Mouse (Mus musculus) intestine, embryonic 14.5 days (tissue): ENCODE data around the gene Traf1. TPM values are rescaled to one million over a fixed set of nuclear protein-coding genes. Genes with fewer than 3 reads are reported as not detected.
A peak's percentile ranks its signal among the peaks of the same experiment; 100 is the strongest.

ENCODE experiments used
- ATAC-seq: fragments of 200-750 bp; cut with Nextera tagmentation; replicated peaks from 2 replicates; pipeline ENCODE4 v1.8.0; 2017; ENCODE audit warnings: low read depth, moderate number of reproducible peaks, moderate TSS enrichment, moderate library complexity; ENCODE audit not compliant: low FRiP score, low TSS enrichment
- DNase-seq: peaks from one replicate; pipeline ENCODE4 v3.0.0-alpha.2; 2018; ENCODE audit warnings: low spot score
- H3K27ac ChIP-seq: fragments of 300-500 bp; sonication (generic); 2 replicates; pipeline ENCODE4 v1.5.1; 2014; ENCODE audit warnings: low read depth, mild to moderate bottlenecking, control low read depth
- H3K27me3 ChIP-seq: fragments of 300-500 bp; sonication (generic); replicated peaks from 2 replicates; pipeline ENCODE4 v1.6.1; 2014; ENCODE audit warnings: low read length, control low read depth; ENCODE audit not compliant: control insufficient read depth, insufficient read depth
- H3K36me3 ChIP-seq: fragments of 300-500 bp; sonication (generic); 2 replicates; pipeline ENCODE4 v1.6.1; 2014; ENCODE audit warnings: low read length, control low read depth; ENCODE audit not compliant: control insufficient read depth, insufficient read depth
- H3K4me1 ChIP-seq: fragments of 300-500 bp; sonication (generic); replicated peaks from 2 replicates; pipeline ENCODE4 v1.6.1; 2014; ENCODE audit warnings: low read length, control low read depth, mixed read lengths; ENCODE audit not compliant: control insufficient read depth, insufficient read depth
- H3K4me2 ChIP-seq: fragments of 300-500 bp; sonication (generic); 2 replicates; pipeline ENCODE4 v1.6.1; 2014; ENCODE audit warnings: low read length
- H3K4me3 ChIP-seq: fragments of 300-500 bp; sonication (generic); 2 replicates; pipeline ENCODE4 v1.5.1; 2014; ENCODE audit warnings: low read depth, low read length, control low read depth, mixed read lengths
- H3K9ac ChIP-seq: fragments of 300-500 bp; sonication (generic); 2 replicates; pipeline ENCODE4 v1.6.1; 2014; ENCODE audit warnings: mild to moderate bottlenecking, low read length
- H3K9me3 ChIP-seq: fragments of 300-500 bp; sonication (generic); 2 replicates; pipeline ENCODE4 v1.6.1; 2016; ENCODE audit warnings: low read length, control low read depth; ENCODE audit not compliant: control insufficient read depth
- WGBS: fragments of 180-500 bp; shearing (Covaris S2); extraction: QIAGEN DNeasy Blood & Tissue Kit; methylation state at CpG from one replicate; pipeline ENCODE4 v1.1.7; 2014; 5-methylcytosine and 5-hydroxymethylcytosine counted together
- polyA plus RNA-seq: library from polyadenylated mRNA; unstranded; fragments of >200 nt; fragmentation: Nextera tagmentation; extraction: Ambion mirVana; gene quantifications from 2 replicates; pipeline ENCODE4 v1.2.1, GENCODE M21; 2014

Traf1 gene
- polyA plus RNA-seq, 1 experiment from 2014 or later, result 1.7 TPM

- DNase-seq, result no peak
- Histone ChIP-seq H3K4me2 (no peak overlapping the region), H3K4me3 (no peak overlapping the region), H3K27ac (no peak overlapping the region), H3K4me1 (peaks cover 18% of the 10 kb centered on the region), H3K9ac (no peak overlapping the region), H3K36me3 (no peaks in the 10 kb centered on the region), H3K27me3 (no peaks in the 10 kb centered on the region), H3K9me3 (no peaks in the 10 kb centered on the region)
- ATAC-seq, result no peak
- WGBS, result 78% methylated on average over 13 of the region's 13 CpGs
These were observed 1.9 kb upstream of the Traf1 start for GRCm38 (mm10) chr2:34963371-34963956.

GRCm38 (mm10) chr2:34962893-34963292, 1.3 kb upstream of the Traf1 start:
- Histone ChIP-seq H3K27ac (no peak overlapping the region), H3K9me3 (no peaks in the 10 kb centered on the region), H3K36me3 (no peaks in the 10 kb centered on the region), H3K27me3 (no peaks in the 10 kb centered on the region), H3K4me1 (peaks cover 18% of the 10 kb centered on the region), H3K9ac (no peak overlapping the region), H3K4me3 (no peak overlapping the region), H3K4me2 (no peak overlapping the region)
- 84% methylated on average over 9 of the region's 9 CpGs for WGBS
- no peak for ATAC-seq
- no peak for DNase-seq

GRCm38 (mm10) chr2:34962211-34962610, 639 bp upstream of the Traf1 start:
- Histone ChIP-seq H3K36me3 (no peaks in the 10 kb centered on the region), H3K9ac (no peak overlapping the region), H3K4me2 (no peak overlapping the region), H3K27me3 (no peaks in the 10 kb centered on the region), H3K4me3 (no peak overlapping the region), H3K27ac (no peak overlapping the region), H3K9me3 (no peaks in the 10 kb centered on the region), H3K4me1 (peaks cover 18% of the 10 kb centered on the region)
- 61% methylated on average over 2 of the region's 2 CpGs for WGBS
- ATAC-seq (no peak), DNase-seq (no peak)

GRCm38 (mm10) chr2:34960966-34961365, 606 bp downstream of the Traf1 start:
- peaks cover 18% of the 10 kb centered on the region for H3K4me1 ChIP-seq
- ATAC-seq, result no peak
- no peak for DNase-seq
- peak overlapping the region; percentile 20; the same call in 1 of the 2 replicates for H3K4me3 ChIP-seq
- H3K36me3 ChIP-seq, result no peaks in the 10 kb centered on the region
- H3K27ac ChIP-seq, result no peak overlapping the region
- 66% methylated on average over 6 of the region's 6 CpGs for WGBS
- H3K4me2 ChIP-seq, result peak overlapping the region; percentile 53
- H3K9me3 ChIP-seq, result no peaks in the 10 kb centered on the region
- no peaks in the 10 kb centered on the region for H3K27me3 ChIP-seq
- no peak overlapping the region for H3K9ac ChIP-seq

GRCm38 (mm10) chr2:34960466-34960865, 1.1 kb downstream of the Traf1 start:
- no peaks in the 10 kb centered on the region for H3K36me3 ChIP-seq
- H3K27me3 ChIP-seq, result no peaks in the 10 kb centered on the region
- no peak overlapping the region for H3K27ac ChIP-seq
- WGBS, result 75% methylated on average over 5 of the region's 5 CpGs
- no peaks in the 10 kb centered on the region for H3K9me3 ChIP-seq
- ATAC-seq (no peak), DNase-seq (no peak)
- H3K4me2 ChIP-seq, result no peak overlapping the region
- H3K4me1 ChIP-seq, result peaks cover 16% of the 10 kb centered on the region
- H3K4me3 ChIP-seq, result no peak overlapping the region
- no peak overlapping the region for H3K9ac ChIP-seq

- no peak overlapping the region for H3K4me2 ChIP-seq
- ATAC-seq (no peak), DNase-seq (no peak)
- no peak overlapping the region for H3K27ac ChIP-seq
- no peaks in the 10 kb centered on the region for H3K27me3 ChIP-seq
- H3K36me3 ChIP-seq, result no peaks in the 10 kb centered on the region
- no peak overlapping the region for H3K9ac ChIP-seq
- 79% methylated on average over 7 of the region's 7 CpGs for WGBS
- no peak overlapping the region for H3K4me3 ChIP-seq
- H3K4me1 ChIP-seq, result peaks cover 13% of the 10 kb centered on the region
- no peaks in the 10 kb centered on the region for H3K9me3 ChIP-seq
These were observed 3.0 kb downstream of the Traf1 start for GRCm38 (mm10) chr2:34958582-34958981.

GRCm38 (mm10) chr2:34958036-34958435, 3.5 kb downstream of the Traf1 start:
- Histone ChIP-seq H3K4me2 (no peak overlapping the region), H3K9ac (no peak overlapping the region)

GRCm38 (mm10) chr2:34957405-34957804, 4.2 kb downstream of the Traf1 start:
- H3K27ac ChIP-seq, result no peak overlapping the region
- peaks cover 13% of the 10 kb centered on the region for H3K4me1 ChIP-seq
- WGBS, result 68% methylated on average over 1 of the region's 1 CpGs
- H3K4me2 ChIP-seq, result no peak overlapping the region
- DNase-seq (no peak), ATAC-seq (no peak)
- no peaks in the 10 kb centered on the region for H3K36me3 ChIP-seq
- H3K27me3 ChIP-seq, result no peaks in the 10 kb centered on the region
- H3K9ac ChIP-seq, result no peak overlapping the region
- H3K4me3 ChIP-seq, result no peak overlapping the region
- H3K9me3 ChIP-seq, result no peaks in the 10 kb centered on the region

More at GRCm38 (mm10) chr2:34958036-34958435, 3.5 kb downstream of the Traf1 start:
- no peaks in the 10 kb centered on the region for H3K9me3 ChIP-seq
- WGBS, result 81% methylated on average over 7 of the region's 7 CpGs
- ATAC-seq (no peak), DNase-seq (no peak)
- no peaks in the 10 kb centered on the region for H3K27me3 ChIP-seq
- H3K4me1 ChIP-seq, result peaks cover 13% of the 10 kb centered on the region
- no peak overlapping the region for H3K4me3 ChIP-seq
- no peak overlapping the region for H3K27ac ChIP-seq
- H3K36me3 ChIP-seq, result no peaks in the 10 kb centered on the region

GRCm38 (mm10) chr2:34956941-34957340, 4.6 kb downstream of the Traf1 start:
- DNase-seq, result no peak
- Histone ChIP-seq H3K4me2 (no peak overlapping the region), H3K4me1 (peaks cover 13% of the 10 kb centered on the region), H3K9ac (no peak overlapping the region), H3K9me3 (no peaks in the 10 kb centered on the region), H3K27ac (no peak overlapping the region), H3K4me3 (no peak overlapping the region), H3K27me3 (no peaks in the 10 kb centered on the region), H3K36me3 (no peaks in the 10 kb centered on the region)
- 63% methylated on average over 5 of the region's 5 CpGs for WGBS
- no peak for ATAC-seq
